Mouse (Mus musculus) ES-E14 (cell line): ENCODE data around the gene Tcf12.

Source experiments
- CHD2 ChIP-seq: IDR thresholded peaks from 2 replicates; pipeline ENCODE4 v1.6.1; 2014; ENCODE audit warnings: mild to moderate bottlenecking, low read depth, low read length, inconsistent platforms
- HCFC1 ChIP-seq: IDR thresholded peaks from 2 replicates; pipeline ENCODE4 v1.6.1; 2012; ENCODE audit warnings: low read length, inconsistent platforms, borderline replicate concordance; ENCODE audit not compliant: insufficient read depth
- MAFK ChIP-seq: IDR thresholded peaks from 2 replicates; pipeline ENCODE4 v1.6.1; 2014; ENCODE audit warnings: mild to moderate bottlenecking, low read depth, low read length, inconsistent platforms; ENCODE audit not compliant: insufficient read depth
- ZC3H11A ChIP-seq: IDR thresholded peaks from 2 replicates; pipeline ENCODE4 v1.6.1; 2012; ENCODE audit warnings: low read depth, mild to moderate bottlenecking, inconsistent platforms, low read length, borderline replicate concordance
- ZNF384 ChIP-seq: IDR thresholded peaks from 2 replicates; pipeline ENCODE4 v1.6.1; 2012; ENCODE audit warnings: low read depth, low read length, inconsistent platforms

- no peak for TF ChIP-seq ZNF384
- no peak for TF ChIP-seq HCFC1
- no peak for TF ChIP-seq CHD2
- no peak for TF ChIP-seq ZC3H11A
- TF ChIP-seq MAFK, result no peak
Observed at GRCm38 (mm10) chr9:71827371-71827770, 284.3 kb downstream of the Tcf12 start.
